ENCODE assay signal across 19 mouse cellular contexts in the genomic region with DNA sequence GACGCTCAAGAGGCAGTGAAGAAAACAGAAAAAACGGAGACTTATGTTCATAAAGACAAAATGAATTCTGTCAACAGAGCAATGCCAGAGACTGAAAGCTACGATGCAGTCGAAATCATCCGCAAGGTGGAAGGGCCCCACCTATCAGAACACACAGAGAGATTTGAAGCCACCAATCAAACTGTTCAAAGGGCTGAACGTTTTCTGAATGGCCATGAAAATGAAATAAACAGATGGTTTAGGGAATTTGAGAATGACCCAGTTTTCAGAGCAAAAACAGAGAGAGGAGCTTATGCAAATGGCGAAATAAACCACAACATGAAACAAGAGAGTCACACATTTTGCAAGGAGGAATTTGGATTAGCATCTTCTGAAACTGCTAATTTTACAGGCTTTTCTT. TPM values are rescaled to one million over a fixed set of nuclear protein-coding genes. Genes with fewer than 3 reads are reported as not detected.
DNase-seq lines count a peak whose midpoint lies in the region.
"Had no signal": no experiment of that assay in that cellular context is flagged by ENCODE, and none has a peak within 500 bp of the region (broad histone marks: within the 10 kb centered on the region; RNA-seq: fewer than 3 reads in every experiment).

No protein-coding gene starts in this region.

- peak; percentile 4 to 18 for DNase-seq in left cerebral cortex, adult 18-20 months (ENCODE audit: low spot score in 2 of 2)
- DNase-seq in left cerebral cortex, postnatal 4 days = no peak
- peak; percentile 50 for DNase-seq in right cerebral cortex, adult 18-20 months
- DNase-seq in right cerebral cortex, postnatal 4 days = no peak
- peak; percentile 29 to 67 for DNase-seq in left cerebral cortex, postnatal 14 days (ENCODE audit: low spot score in 2 of 2)
- DNase-seq in telencephalon, adult 2 months (ENCODE audit: low read depth, low spot score) = peak; percentile 69
- no peak for DNase-seq in cerebellum, adult 8-10 months
- DNase-seq: adrenal gland, postnatal 25 days; cerebellum, adult 18-20 months; cerebellum, postnatal 14 days; gastrocnemius, postnatal 14 days; kidney, adult 2 months; kidney, postnatal 36 days; layer of hippocampus, postnatal 36 days; lung, postnatal 4 days; thymus, adult 2 months; thymus, postnatal 36 days had no signal

- intact Hi-C loops in left cerebral cortex, postnatal 4 days (cut with DNase I) = no loop called here
- intact Hi-C loops in left cerebral cortex, postnatal 14 days (cut with DNase I) = no loop called here

RNA-seq across cellular contexts. Expression of gene B3galt1, which starts 49.3 kb away (rescaled TPM):
- total RNA-seq in left cerebral cortex, adult 18-20 months (2021) = 10 to 100 TPM; 83.5 to 85.6 TPM
- 100 to 1,000 TPM; 104 to 113 TPM for total RNA-seq in left cerebral cortex, postnatal 4 days (2021)
- total RNA-seq in left cerebral cortex, postnatal 14 days (2021) = 10 to 100 TPM; 87.0 to 94.4 TPM
- total RNA-seq: granulocyte monocyte progenitor cell, adult 5-6 weeks; monocyte, adult 5-6 weeks had no signal

Comparison
In these comparisons a context has a peak if more than half of its experiments do, and no peak if none do; other contexts are left out.
1. DNase-seq: peak in left cerebral cortex, adult 18-20 months (2 of 2), right cerebral cortex, adult 18-20 months (single experiment), left cerebral cortex, postnatal 14 days (2 of 2) and telencephalon, adult 2 months (single experiment); none in left cerebral cortex, postnatal 4 days (single experiment), right cerebral cortex, postnatal 4 days (single experiment) and cerebellum, adult 8-10 months (single experiment).